Mouse (Mus musculus) left cerebral cortex, postnatal 36 days (tissue): ENCODE measurements at regions not wholly inside any gene's neighbourhood (a gene's known extent, or its start where the extent isn't known, plus 50 kb on each side); places are given as distances from the start of the nearest gene placed in this dataset.
A peak's percentile ranks its signal among the peaks of the same experiment; 100 is the strongest.

Source experiments
- DNase-seq, 2 experiments: peaks; one replicate each; pipeline ENCODE4 v3.0.0; 2021 to 2022; ENCODE audit warnings: low spot score in 2 of 2, mixed read lengths in 1 of 2
- intact Hi-C: fragments of 180-260 bp; cut with DNase I; formaldehyde crosslinking; loops from one replicate; pipeline ENCODE4 v1.15.1; 2025

- intact Hi-C loops: no loop called here
- DNase-seq: no peak
These were observed 416.3 kb downstream of the 1700129C05Rik start for GRCm38 (mm10) chr14:58726418-58726817.

DNA sequence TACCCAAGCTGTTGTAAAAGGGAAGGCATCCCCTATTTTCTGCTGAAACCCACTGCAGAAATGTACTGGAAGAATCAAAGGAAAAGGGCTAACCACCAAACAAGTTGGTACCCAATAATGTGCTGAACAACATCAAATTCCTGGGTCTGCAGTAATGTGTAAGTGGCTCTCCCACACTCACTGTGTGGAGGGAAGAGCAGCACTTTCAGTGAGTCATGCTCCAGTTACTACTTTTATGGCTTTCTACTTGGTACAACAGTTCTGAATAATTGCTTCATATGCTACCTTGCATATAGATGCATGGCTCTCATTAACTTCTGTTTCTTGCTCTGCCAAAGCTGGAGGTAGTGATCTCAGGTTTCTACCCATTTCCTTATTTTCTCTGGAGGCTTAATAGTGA lies 427.8 kb downstream of the 1700129C05Rik start:
- intact Hi-C loops: no loop called here
- DNase-seq: peak in 1 of 2 experiments; percentile 8

GRCm38 (mm10) chr14:58709861-58710260 lies 432.8 kb downstream of the 1700129C05Rik start:
- peak; percentile 7 to 30 for DNase-seq
- intact Hi-C loops: no loop called here

- intact Hi-C loops: no loop called here
- no peak for DNase-seq
These were observed 433.4 kb downstream of the 1700129C05Rik start for GRCm38 (mm10) chr14:58709281-58709680.

DNA sequence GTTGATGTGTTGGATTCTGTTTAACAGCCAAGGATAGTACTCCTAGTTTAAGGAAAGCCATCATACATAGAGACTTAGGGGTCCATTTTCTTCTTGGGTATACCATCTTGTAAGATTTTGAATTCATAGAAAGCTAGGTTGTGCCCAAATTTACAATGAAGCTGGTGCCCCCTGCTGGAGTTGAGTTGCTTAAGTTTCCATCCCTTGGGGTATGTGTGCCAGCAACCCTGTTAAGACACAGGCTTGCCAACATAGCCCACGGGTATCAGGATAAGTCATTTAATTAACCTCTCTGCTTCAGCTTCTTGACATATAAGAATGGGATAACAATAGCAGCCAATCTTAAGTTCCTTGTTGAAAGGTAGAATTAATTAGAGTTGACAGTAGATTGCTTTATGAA lies 440.9 kb downstream of the 1700129C05Rik start:
- intact Hi-C loops: loop anchor here (2.0 kb wide), 1 partner anchor 667 kb away; no protein-coding TSS in a partner anchor
- DNase-seq: peak in 1 of 2 experiments; percentile 53

DNA sequence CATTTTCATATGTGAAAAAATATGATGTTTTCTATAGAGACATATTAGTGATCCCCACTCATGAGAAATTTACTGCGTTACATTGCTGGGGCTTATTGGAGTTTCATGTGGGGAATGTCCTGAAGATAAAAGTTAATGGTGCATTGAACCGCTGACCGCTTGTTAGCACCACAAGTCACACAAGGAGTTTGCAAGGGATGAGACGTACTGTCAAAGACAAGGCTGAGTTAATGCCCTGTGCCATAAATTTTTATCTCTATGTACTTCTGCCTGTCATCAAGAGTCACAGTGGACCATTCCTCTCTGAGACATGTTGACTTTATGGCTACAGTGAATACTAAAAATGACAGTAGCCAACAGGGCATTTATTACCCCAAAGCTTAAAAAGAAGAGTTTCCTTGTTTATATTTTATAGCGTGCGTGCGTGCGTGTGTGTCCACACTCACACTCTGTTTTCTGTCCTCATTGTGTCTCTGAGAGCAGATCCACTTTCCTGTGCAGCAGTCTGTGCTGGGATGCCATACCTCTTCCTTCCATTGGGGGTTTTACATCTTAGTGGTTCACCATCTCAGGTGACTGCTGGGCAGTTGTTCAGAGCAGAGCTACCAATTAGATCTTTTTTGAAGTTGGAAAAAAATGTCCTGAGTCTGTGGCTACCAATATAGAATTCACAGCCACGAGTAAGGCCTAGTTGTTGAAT lies 451.4 kb downstream of the 1700129C05Rik start:
- DNase-seq: no peak
- intact Hi-C loops: no loop called here

- no peak for DNase-seq
- intact Hi-C loops: no loop called here
These were observed 454.9 kb downstream of the 1700129C05Rik start for GRCm38 (mm10) chr14:58687814-58688213.

- intact Hi-C loops: no loop called here
- no peak for DNase-seq
These were observed 463.9 kb downstream of the 1700129C05Rik start for GRCm38 (mm10) chr14:58678781-58679180.

DNA sequence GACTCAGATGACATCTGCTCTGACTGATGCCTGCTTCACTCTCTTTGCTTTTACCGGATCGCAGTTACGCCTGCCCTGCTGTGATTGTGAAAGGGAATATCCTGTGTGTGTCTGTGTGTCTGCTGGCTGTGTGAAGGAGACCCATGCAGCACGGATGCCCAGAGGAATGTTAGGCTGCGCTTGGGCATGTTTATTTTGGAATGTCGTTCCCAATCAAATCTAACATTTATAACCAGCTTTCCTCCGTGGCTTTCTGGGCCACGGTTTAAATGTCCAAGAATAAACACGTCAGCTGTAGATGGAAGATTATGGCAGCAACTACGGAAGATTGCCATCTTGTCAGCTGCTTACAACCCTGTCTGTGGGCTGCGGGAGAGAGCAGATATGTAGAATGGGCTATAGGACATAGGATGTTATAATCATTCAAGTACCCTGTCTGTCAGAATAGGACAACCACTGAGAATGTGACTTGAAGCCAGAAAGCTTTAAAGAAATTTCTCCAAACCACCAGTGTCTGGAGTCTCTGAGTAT lies 464.5 kb downstream of the 1700129C05Rik start:
- no peak for DNase-seq
- intact Hi-C loops: no loop called here

- intact Hi-C loops: no loop called here
- no peak for DNase-seq
These were observed 467.5 kb downstream of the 1700129C05Rik start for GRCm38 (mm10) chr14:58675146-58675545.

GRCm38 (mm10) chr14:58663946-58664345 lies 478.7 kb downstream of the 1700129C05Rik start:
- DNase-seq: no peak
- intact Hi-C loops: no loop called here

GRCm38 (mm10) chr14:58662601-58663000 lies 480.1 kb downstream of the 1700129C05Rik start:
- intact Hi-C loops: no loop called here
- no peak for DNase-seq

DNA sequence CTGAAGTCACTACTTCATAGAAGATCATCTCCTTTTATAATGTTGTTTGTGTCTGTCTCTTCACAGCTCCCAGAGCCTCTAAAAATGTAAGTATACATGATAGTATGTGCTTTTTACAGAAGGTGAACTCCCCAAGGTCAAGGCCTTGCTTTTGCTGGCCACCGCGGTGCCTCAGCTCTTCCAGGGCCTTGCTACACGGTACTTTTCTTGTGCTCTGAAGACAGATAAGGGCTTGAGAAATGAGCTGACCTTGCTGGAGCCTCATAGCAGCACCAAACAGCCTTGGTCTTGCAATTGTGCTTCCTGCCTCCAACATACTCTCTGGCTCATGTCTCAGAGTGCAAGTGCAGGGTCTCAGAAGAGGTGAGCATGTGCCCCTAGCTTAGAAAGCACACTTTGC lies 481.3 kb downstream of the 1700129C05Rik start:
- intact Hi-C loops: no loop called here
- DNase-seq: no peak

- intact Hi-C loops: no loop called here
- DNase-seq: no peak
These were observed 485.4 kb downstream of the 1700129C05Rik start for GRCm38 (mm10) chr14:58657263-58657662.

DNA sequence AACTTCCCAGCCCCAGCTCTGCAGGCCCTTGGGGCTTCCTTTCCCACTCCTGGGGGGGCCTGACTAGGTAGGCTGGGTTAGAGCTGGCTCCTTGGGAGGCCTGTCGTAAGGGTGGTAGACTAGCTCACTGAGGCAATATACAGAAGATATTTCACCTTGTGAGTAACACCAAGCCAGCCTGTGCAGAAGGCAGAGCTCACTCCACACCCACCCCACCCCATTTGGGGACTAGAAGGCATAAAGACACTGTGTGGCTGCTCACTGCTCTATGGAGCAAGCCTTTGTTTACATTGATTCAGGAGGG lies 485.8 kb downstream of the 1700129C05Rik start:
- no peak for DNase-seq
- intact Hi-C loops: no loop called here

DNA sequence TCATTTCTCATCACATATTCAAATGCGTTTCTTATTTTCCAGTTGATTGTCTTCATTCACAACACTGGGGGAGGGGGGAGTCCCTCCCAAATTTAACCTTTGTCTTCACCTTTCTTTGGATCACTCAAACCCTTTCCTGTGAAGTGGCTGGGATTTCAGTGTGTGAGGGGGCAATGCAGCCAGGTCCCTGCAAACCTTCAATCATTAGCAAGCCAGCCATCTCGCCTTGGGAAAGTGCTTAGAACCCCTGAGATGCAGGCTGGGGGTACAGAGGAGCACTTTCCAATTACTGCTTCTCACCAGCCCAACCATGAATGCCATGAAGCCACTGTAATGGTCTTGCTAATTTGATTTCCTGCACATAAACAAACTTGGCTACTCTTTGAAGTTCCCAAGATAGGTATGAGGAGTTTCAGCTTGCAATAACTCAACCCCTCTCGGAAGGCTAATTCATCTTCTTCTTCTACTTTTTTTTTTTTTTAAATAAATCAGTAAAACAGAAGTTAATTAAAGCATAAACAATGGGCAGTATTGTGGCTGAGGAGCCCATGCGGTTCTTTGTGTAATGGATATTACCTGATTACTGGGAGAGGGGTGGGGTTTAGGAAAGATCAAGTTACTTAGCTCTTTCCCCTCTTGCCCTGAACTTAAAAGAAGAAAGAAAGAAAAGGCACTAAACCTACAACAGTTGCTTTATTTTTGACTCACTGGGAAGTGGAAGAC lies 486.3 kb downstream of the 1700129C05Rik start:
- DNase-seq: no peak
- intact Hi-C loops: no loop called here

GRCm38 (mm10) chr14:58653026-58653425 lies 489.7 kb downstream of the 1700129C05Rik start:
- intact Hi-C loops: no loop called here
- DNase-seq: no peak

DNA sequence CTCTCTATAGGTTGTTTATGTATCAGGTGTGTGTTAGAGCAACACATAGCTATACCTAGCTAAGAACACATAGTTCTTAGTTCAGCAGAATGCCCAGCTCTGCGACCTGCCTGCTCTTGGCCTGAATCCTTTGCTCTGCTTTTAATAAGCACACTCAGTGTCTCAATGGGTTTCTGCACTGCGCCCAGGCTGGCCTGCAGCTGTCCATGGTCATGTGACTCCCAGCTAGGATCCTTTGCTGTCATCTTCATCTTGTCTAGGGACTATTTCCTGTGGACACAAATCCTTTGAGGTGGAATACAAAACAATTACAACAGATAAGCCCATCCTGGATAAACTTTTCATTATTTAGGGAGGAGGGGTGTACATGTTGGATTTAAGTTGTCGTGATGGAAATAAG lies 490.7 kb downstream of the 1700129C05Rik start:
- no peak for DNase-seq
- intact Hi-C loops: no loop called here

- DNase-seq: no peak
- intact Hi-C loops: no loop called here
These were observed 491.5 kb downstream of the 1700129C05Rik start for GRCm38 (mm10) chr14:58651210-58651609.

- intact Hi-C loops: no loop called here
- DNase-seq: no peak
These were observed 504.4 kb downstream of the 1700129C05Rik start for GRCm38 (mm10) chr14:58638337-58638696.
